Mouse (Mus musculus) forebrain, embryonic 15.5 days (tissue): ENCODE measurements around the gene Acad9. TPM values are rescaled to one million over a fixed set of nuclear protein-coding genes. Genes with fewer than 3 reads are reported as not detected.
"Not testable (repeated sequence)": the region's sequence is repeated elsewhere in the genome, so short reads cannot be mapped to it uniquely, and the experiment has no call there.

Experiments
- ATAC-seq: fragments of 200-750 bp; cut with Nextera tagmentation; replicated peaks from 2 replicates; pipeline ENCODE4 v1.8.0; 2017; ENCODE audit warnings: mild to moderate bottlenecking, moderate TSS enrichment, moderate library complexity
- H3K27ac ChIP-seq: fragments of 300-500 bp; sonication (generic); replicated peaks from 2 replicates; pipeline ENCODE4 v1.5.1; 2015; ENCODE audit warnings: mild to moderate bottlenecking, inconsistent platforms
- H3K27me3 ChIP-seq: fragments of 300-500 bp; sonication (generic); 2 replicates; pipeline ENCODE4 v1.6.1; 2015; ENCODE audit warnings: inconsistent platforms
- H3K36me3 ChIP-seq: fragments of 300-500 bp; sonication (generic); 2 replicates; pipeline ENCODE4 v1.6.1; 2015; ENCODE audit warnings: mild to moderate bottlenecking, inconsistent platforms
- H3K4me1 ChIP-seq: fragments of 300-500 bp; sonication (generic); 2 replicates; pipeline ENCODE4 v1.6.1; 2015; ENCODE audit warnings: inconsistent platforms
- H3K4me2 ChIP-seq: fragments of 300-500 bp; sonication (generic); replicated peaks from 2 replicates; pipeline ENCODE4 v1.6.1; 2015; ENCODE audit warnings: mild to moderate bottlenecking, inconsistent platforms
- H3K4me3 ChIP-seq: fragments of 300-500 bp; sonication (generic); 2 replicates; pipeline ENCODE4 v1.5.1; 2015; ENCODE audit warnings: mild to moderate bottlenecking, inconsistent platforms
- H3K9ac ChIP-seq: fragments of 300-500 bp; sonication (generic); replicated peaks from 2 replicates; pipeline ENCODE4 v1.6.1; 2015; ENCODE audit warnings: mild to moderate bottlenecking, inconsistent platforms
- H3K9me3 ChIP-seq: fragments of 300-500 bp; sonication (generic); 2 replicates; pipeline ENCODE4 v1.6.1; 2016; ENCODE audit warnings: inconsistent platforms
- WGBS: fragments of 180-500 bp; shearing (Covaris S2); methylation state at CpG from one replicate; pipeline ENCODE4 v1.1.7; 2015; ENCODE audit warnings: mixed read lengths; 5-methylcytosine and 5-hydroxymethylcytosine counted together
- polyA plus RNA-seq: library from polyadenylated mRNA; unstranded; fragments of >200 nt; fragmentation: Nextera tagmentation; extraction: Ambion mirVana; gene quantifications from 2 replicates; pipeline ENCODE4 v1.2.1, GENCODE M21; 2015

The Acad9 gene
- polyA plus RNA-seq, 1 experiment from 2014 or later: 105 TPM

DNA sequence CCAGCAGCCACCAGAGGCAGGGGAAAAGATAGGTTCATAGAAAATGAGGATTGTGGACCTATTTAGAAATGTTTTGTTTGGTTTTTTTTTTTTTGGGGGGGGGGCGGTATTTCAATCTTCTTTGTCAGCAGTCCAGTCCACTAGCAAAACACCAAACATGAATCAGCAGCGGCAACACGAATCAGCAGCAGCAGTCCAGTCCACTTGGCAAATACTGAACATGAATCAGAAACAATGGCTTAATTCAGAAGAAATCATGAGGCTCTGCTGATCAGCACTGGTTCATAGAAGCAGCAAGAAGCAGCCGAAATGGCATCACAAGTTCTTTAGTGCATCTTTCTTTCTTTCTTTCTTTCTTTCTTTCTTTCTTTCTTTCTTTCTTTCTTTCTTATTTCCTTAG lies 50.3 kb downstream of the Acad9 start:
- WGBS: 72% methylated on average over 4 of the region's 4 CpGs
- H3K9me3 ChIP-seq: no peaks in the 10 kb centered on the region

DNA sequence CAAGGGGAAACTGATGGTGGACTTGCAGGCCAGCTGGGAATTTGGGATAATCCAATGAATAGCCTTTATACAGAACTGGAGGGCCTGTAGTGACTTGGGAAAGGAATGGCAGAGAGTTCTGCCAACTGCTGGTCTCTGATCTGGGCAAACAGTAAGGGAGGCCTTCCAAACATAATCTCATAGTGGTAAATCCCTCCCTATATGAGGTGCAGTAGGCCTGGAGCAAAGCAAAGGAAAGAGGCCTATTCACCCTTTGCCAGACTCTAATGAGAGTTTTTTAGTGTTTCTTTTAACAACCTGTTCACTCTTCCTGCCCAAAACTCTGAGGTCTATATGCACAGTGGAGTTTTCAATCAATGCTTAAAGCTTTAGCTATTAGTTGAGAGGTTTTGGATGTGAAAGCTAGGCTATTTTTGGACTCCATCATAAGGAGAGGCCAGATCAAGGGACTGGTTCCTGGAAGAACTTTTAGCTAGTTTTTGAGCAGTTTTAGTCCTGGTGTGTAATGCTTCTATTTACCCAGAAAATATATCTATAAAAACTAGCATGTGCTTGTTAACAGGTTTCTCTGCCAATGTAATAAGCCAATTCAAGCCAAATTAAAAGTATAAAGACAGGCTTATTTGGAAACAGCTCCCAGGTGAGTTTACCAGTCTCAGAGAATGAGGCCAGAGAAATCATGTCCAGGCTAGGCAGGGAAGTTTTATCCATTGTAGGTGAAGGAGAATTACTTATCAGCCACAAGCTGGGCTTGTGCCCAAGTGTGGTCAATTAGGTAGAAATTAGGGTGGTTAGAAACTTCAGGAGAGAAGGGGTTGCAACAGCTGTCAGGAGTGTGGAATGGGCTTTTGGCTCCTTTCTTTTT lies 54.1 kb downstream of the Acad9 start:
- Histone ChIP-seq H3K4me2 (no peak overlapping the region), H3K4me1 (no peaks in the 10 kb centered on the region), H3K9me3 (0 out of 2 replicates have a peak, but pooled peaks cover 5% of the 10 kb centered on the region), H3K9ac (no peak overlapping the region), H3K27ac (peak overlapping the region; percentile 23; the same call in 1 of the 2 replicates), H3K27me3 (no peaks in the 10 kb centered on the region), H3K36me3 (no peaks in the 10 kb centered on the region), H3K4me3 (no peak overlapping the region)
- ATAC-seq: peak; percentile 84

More for the DNA sequence above, 50.3 kb downstream of the Acad9 start:
- Histone ChIP-seq H3K36me3 (no peaks in the 10 kb centered on the region), H3K4me3 (no peak overlapping the region), H3K27ac (no peak overlapping the region), H3K4me2 (no peak overlapping the region), H3K4me1 (no peaks in the 10 kb centered on the region), H3K9ac (no peak overlapping the region), H3K27me3 (no peaks in the 10 kb centered on the region)
- no peak for ATAC-seq

DNA sequence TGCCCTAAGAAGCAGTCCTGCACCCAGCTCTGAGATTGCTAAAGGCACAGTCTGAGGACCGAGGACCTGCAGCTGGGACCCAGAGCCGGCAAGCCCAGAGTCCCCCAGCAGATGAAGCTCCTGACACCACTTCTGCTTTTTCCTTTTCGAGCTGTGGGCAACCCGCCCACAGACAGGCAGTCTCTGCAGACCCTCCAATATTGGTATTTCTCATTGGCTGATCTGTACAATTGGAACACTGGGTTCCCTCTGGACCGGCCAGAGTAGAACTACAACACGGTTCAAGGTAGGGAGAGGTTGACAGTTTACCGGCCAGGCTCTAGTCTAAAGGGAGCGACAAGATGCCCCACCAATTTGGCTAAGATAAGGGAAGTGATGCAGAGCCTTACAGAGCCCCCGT lies 60.4 kb downstream of the Acad9 start:
- not testable (repeated sequence) for H3K36me3 ChIP-seq, ATAC-seq, H3K27me3 ChIP-seq, H3K9ac ChIP-seq, H3K4me1 ChIP-seq, H3K9me3 ChIP-seq, H3K27ac ChIP-seq, H3K4me3 ChIP-seq, H3K4me2 ChIP-seq
- WGBS: 92% methylated on average over 9 of the region's 9 CpGs

DNA sequence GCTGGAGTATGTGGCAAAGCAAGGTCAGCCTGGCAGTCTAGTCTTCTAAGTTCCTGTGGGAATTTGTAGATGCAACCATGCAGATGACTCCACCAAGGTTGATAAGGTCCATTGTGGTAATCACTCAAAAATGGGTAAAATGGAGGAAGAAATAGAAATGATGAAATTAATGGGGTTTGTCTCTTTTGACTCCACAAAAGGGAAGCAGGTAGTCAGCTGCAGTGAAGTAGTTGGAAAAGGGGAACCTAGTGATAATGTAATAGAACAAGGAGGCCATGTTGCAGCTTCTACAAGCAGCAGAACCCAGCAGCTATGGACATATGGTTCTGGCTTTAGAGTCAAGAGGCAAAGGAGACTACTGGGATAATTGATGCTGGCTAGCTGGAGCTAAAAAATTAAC lies 70.4 kb downstream of the Acad9 start:
- Histone ChIP-seq H3K4me1 (no peaks in the 10 kb centered on the region), H3K27me3 (no peaks in the 10 kb centered on the region), H3K27ac (no peak overlapping the region), H3K9ac (no peak overlapping the region), H3K36me3 (no peaks in the 10 kb centered on the region), H3K4me2 (no peak overlapping the region), H3K9me3 (no peaks in the 10 kb centered on the region), H3K4me3 (no peak overlapping the region)
- ATAC-seq: no peak

DNA sequence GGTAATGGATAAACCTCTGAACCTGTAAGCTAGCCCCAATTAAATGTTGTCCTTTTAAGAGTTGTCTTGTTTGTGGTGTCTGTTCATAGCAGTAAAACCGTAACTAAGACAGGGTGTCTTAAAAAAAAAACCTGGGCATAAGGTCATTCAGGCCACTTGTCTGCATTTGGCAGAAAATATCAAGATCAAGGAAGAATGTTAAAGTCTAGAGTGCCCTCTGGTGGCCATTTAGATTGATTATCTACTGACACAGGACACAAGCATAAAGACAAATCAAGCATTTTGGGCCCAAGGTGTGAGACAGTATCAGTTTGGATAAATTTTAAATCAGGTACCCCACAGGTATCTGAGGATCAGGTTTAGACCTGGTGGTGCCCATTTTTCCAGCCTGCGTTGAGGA lies 71.8 kb downstream of the Acad9 start:
- no peaks in the 10 kb centered on the region for H3K27me3 ChIP-seq
- no peaks in the 10 kb centered on the region for H3K36me3 ChIP-seq
- no peaks in the 10 kb centered on the region for H3K4me1 ChIP-seq
- H3K9ac ChIP-seq: no peak overlapping the region
- WGBS: 56% methylated on average over 2 of the region's 2 CpGs
- no peak overlapping the region for H3K27ac ChIP-seq
- H3K9me3 ChIP-seq: no peaks in the 10 kb centered on the region
- H3K4me3 ChIP-seq: no peak overlapping the region
- no peak overlapping the region for H3K4me2 ChIP-seq
- ATAC-seq: no peak

DNA sequence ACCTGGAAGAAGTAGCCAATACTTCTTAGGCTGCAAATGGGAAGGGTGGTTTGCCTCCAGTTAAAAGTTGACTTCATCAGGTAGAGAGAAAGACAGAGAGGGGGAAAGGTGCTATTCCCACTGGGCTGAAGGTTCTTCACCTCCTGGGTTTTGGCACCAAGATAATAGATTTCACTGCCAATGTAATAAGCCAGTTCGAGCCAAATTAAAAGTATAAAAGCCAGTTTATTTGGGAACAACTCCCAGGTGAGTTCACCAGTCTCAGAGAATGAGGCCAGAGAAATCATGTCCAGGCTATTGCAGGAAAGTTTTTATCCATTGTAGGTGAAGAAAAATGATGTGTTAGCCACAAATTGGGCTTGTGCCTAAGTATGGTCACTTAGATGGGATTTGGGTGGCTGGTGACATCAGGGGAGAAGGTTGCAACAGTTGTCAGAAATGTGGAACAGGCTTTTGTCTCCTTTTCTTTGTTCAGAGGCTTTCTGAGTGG lies 72.4 kb downstream of the Acad9 start:
- H3K27me3 ChIP-seq: no peaks in the 10 kb centered on the region
- 71% methylated on average over 1 of the region's 1 CpGs for WGBS
- ATAC-seq: no peak
- H3K9me3 ChIP-seq: no peaks in the 10 kb centered on the region
- no peak overlapping the region for H3K4me2 ChIP-seq
- no peak overlapping the region for H3K9ac ChIP-seq
- H3K4me1 ChIP-seq: no peaks in the 10 kb centered on the region
- no peaks in the 10 kb centered on the region for H3K36me3 ChIP-seq
- H3K4me3 ChIP-seq: no peak overlapping the region
- no peak overlapping the region for H3K27ac ChIP-seq

DNA sequence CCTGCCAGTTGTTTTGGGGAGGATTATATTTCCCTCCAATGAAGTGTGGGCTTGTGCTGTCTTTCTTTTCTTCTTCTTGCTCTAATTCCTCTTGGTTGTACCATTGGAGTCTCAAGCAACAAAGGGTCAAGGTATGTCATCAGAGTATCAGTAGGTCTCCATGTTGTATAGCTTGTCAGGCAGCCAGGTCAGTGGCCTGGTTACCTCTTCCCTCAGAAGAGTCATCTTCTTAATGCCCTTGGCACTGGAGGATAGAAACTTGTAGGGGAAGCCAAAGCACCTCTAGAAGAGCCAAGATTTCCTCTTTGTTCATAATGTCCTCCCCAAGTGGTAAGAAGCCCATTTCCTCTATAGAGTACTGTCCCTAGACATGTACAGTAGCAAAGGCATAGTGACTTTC lies 73.2 kb downstream of the Acad9 start:
- no peaks in the 10 kb centered on the region for H3K4me1 ChIP-seq
- no peak overlapping the region for H3K9ac ChIP-seq
- H3K9me3 ChIP-seq: no peaks in the 10 kb centered on the region
- no peak for ATAC-seq
- H3K4me2 ChIP-seq: no peak overlapping the region
- H3K4me3 ChIP-seq: no peak overlapping the region
- no peaks in the 10 kb centered on the region for H3K27me3 ChIP-seq
- H3K27ac ChIP-seq: no peak overlapping the region
- no peaks in the 10 kb centered on the region for H3K36me3 ChIP-seq

Other genes with a start within 250 kb of the Acad9 start
- gene Dcun1d1, start 128.5 kb upstream of the Acad9 start, polyA plus RNA-seq: 115 and 118 TPM in 2 replicates
- 30.4 and 31.9 TPM in 2 replicates for gene Mccc1, start 65.3 kb upstream of the Acad9 start, polyA plus RNA-seq
- gene Ccdc144b, start 12.4 kb upstream of the Acad9 start, polyA plus RNA-seq: not detected in 2 replicates
- 13.6 and 16.6 TPM in 2 replicates for gene D3Ertd254e, start 85.0 kb downstream of the Acad9 start, polyA plus RNA-seq
- gene Qrfpr, start 156.3 kb downstream of the Acad9 start, polyA plus RNA-seq: 2.1 and 3.0 TPM in 2 replicates